Comparison of ENCODE assay signal across 18 mouse cellular contexts in genomic region chr2:180510867-180511266, GRCm38 (mm10). TPM values are rescaled to one million over a fixed set of nuclear protein-coding genes. Genes with fewer than 3 reads are reported as not detected.
"Had no signal": no experiment of that assay in that cellular context is flagged by ENCODE, and none has a peak within 500 bp of the region (broad histone marks: within the 10 kb centered on the region; RNA-seq: fewer than 3 reads in every experiment).

No protein-coding gene starts in this region.

- DNase-seq: kidney, adult 8-10 months; kidney, postnatal 25 days; layer of hippocampus, postnatal 36 days; liver, embryonic 13.5 days; lung, adult 2 months; lung, postnatal 14 days; lung, postnatal 4 days; midbrain, embryonic 14.5 days; thymus, adult 2 months; thymus, postnatal 14 days; thymus, postnatal 4 days had no signal

- H3K27me3 ChIP-seq: liver, embryonic 13.5 days had no signal

- H3K4me1 ChIP-seq: liver, embryonic 13.5 days had no signal

- H3K9ac ChIP-seq: liver, embryonic 13.5 days had no signal

- H3K27ac ChIP-seq: left cerebral cortex, adult 2 months; liver, embryonic 13.5 days had no signal

- H3K4me2 ChIP-seq: liver, embryonic 13.5 days; midbrain, embryonic 11.5 days had no signal

- H3K4me3 ChIP-seq: left cerebral cortex, adult 2 months; liver, embryonic 13.5 days had no signal

- H3K9me3 ChIP-seq: liver, embryonic 13.5 days had no signal

- H3K36me3 ChIP-seq: liver, embryonic 13.5 days had no signal

RNA-seq across cellular contexts. Expression of gene Ntsr1, which starts 11.1 kb away (rescaled TPM):
- total RNA-seq: liver, adult 2 months; megakaryocyte progenitor cell, adult 5-6 weeks; megakaryocyte-erythroid progenitor cell, adult 5-6 weeks had no signal
- polyA plus RNA-seq: limb, embryonic 11.5 days; liver, adult 2 months; lung, adult 2 months; spleen, adult 2 months had no signal
